Mouse (Mus musculus) lung, postnatal 0 days (tissue): ENCODE results near the gene Ddx19b.
A peak's percentile ranks its signal among the peaks of the same experiment; 100 is the strongest.

ENCODE experiments used
- CTCF ChIP-seq: IDR thresholded peaks from 2 replicates; pipeline ENCODE4 v1.5.1; 2016; ENCODE audit warnings: antibody characterized with exemption, mild to moderate bottlenecking
- EP300 ChIP-seq: IDR thresholded peaks from 2 replicates; pipeline ENCODE4 v1.6.1; 2016; ENCODE audit warnings: antibody characterized with exemption, mild to moderate bottlenecking, control low read depth

- peak; percentile 63 for TF ChIP-seq CTCF
- peak; percentile 92 for TF ChIP-seq EP300
These were observed 66.0 kb downstream of the Ddx19b start for GRCm38 (mm10) chr8:110965594-110965993.
